Mouse (Mus musculus) ES-Bruce4 (cell line): ENCODE data around the gene Irs3. TPM values are rescaled to one million over a fixed set of nuclear protein-coding genes. Genes with fewer than 3 reads are reported as not detected.

Experiments used
- H3K27ac ChIP-seq: 2 replicates; pipeline ENCODE4 v1.5.1; 2012; ENCODE audit warnings: low read length, inconsistent platforms; ENCODE audit not compliant: insufficient read depth
- H3K27me3 ChIP-seq: 2 replicates; pipeline ENCODE4 v1.6.1; 2012; ENCODE audit warnings: mild to moderate bottlenecking, low read length, inconsistent platforms; ENCODE audit not compliant: control insufficient read depth, poor library complexity, insufficient read depth, severe bottlenecking
- H3K36me3 ChIP-seq: 2 replicates; pipeline ENCODE4 v1.6.1; 2012; ENCODE audit warnings: inconsistent platforms, mild to moderate bottlenecking, low read length, moderate library complexity; ENCODE audit not compliant: control insufficient read depth, poor library complexity, insufficient read depth, severe bottlenecking
- H3K4me1 ChIP-seq: one replicate; pipeline ENCODE4 v1.8.1; 2011; ENCODE audit warnings: low read length; ENCODE audit not compliant: control insufficient read depth, insufficient read depth
- H3K4me3 ChIP-seq: 2 replicates; pipeline ENCODE4 v1.5.1; 2011; ENCODE audit warnings: low read depth, mild to moderate bottlenecking, low read length
- H3K9ac ChIP-seq: 2 replicates; pipeline ENCODE4 v1.6.1; 2012; ENCODE audit warnings: low read depth, mild to moderate bottlenecking, inconsistent platforms; ENCODE audit not compliant: poor library complexity, severe bottlenecking
- H3K9me3 ChIP-seq: replicated peaks from 2 replicates; pipeline ENCODE4 v1.6.1; 2012; ENCODE audit warnings: mild to moderate bottlenecking, low read length, inconsistent platforms; ENCODE audit not compliant: control insufficient read depth, poor library complexity, insufficient read depth, severe bottlenecking
- CTCF ChIP-seq: IDR thresholded peaks from one replicate; pipeline ENCODE4 v1.8.1; 2011; ENCODE audit warnings: low read depth, low read length
- EP300 ChIP-seq: IDR thresholded peaks from 2 replicates; pipeline ENCODE4 v1.6.1; 2011; ENCODE audit warnings: low read depth, low read length; ENCODE audit not compliant: insufficient read depth
- POLR2A ChIP-seq: IDR thresholded peaks from one replicate; pipeline ENCODE4 v1.8.1; 2011; ENCODE audit warnings: low read length; ENCODE audit not compliant: insufficient read depth
- polyA plus RNA-seq: library from polyadenylated mRNA; stranded (reverse); fragments of >200 nt; gene quantifications from 2 replicates; pipeline ENCODE4 v1.2.4, GENCODE M21; 2011; ENCODE audit warnings: low read depth; ENCODE audit not compliant: missing spikeins, insufficient read depth, insufficient read length

Gene Irs3
- polyA plus RNA-seq, 1 experiment = 1.5 TPM

DNA sequence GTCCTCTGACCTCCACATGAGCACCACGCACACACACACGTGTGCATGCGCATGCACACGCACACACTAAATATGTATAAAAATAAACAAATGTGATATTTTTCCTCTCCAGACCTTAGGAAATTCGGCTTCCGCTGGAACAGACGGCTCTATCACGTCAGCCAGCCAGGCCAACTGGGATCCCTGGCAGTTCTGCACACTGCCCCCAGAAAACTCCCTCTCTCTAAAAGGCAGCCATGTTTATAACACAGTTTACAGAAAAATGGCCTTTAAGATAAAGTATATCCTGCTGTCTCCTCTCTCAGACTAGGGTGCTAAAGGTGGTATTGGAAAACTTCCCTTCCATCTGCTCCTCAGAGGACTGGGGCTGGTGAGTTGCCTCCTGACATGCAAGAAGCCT lies 32.3 kb upstream of the Irs3 start:
- TF ChIP-seq EP300 = no peak
- TF ChIP-seq POLR2A = no peak
- TF ChIP-seq CTCF = no peak
- Histone ChIP-seq H3K27ac (no peak overlapping the region), H3K4me1 (no peaks in the 10 kb centered on the region), H3K9ac (no peak overlapping the region), H3K4me3 (no peak overlapping the region), H3K27me3 (no peaks in the 10 kb centered on the region), H3K9me3 (no peaks in the 10 kb centered on the region), H3K36me3 (no peaks in the 10 kb centered on the region)

DNA sequence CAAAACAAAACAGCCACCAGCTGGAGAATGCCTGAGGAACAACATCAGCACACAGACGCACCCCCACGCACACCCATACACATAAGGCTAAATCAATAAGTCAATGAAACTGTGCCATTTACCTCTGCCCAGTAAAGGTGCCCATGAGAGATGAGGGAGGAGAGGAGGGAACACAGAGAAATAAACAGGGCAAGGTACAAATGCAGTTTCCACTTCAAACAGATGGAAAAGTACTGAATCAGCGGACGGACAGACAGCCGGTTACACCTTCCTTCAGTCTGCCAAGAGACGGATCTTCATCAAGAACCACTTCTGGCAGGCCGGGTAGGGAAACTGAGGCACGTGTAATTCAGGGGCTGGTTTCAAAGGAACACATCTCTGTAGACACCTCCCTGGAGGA lies 29.3 kb upstream of the Irs3 start:
- TF ChIP-seq EP300 (no peak), POLR2A (no peak)
- Histone ChIP-seq H3K9ac (no peak overlapping the region), H3K4me3 (no peak overlapping the region), H3K27me3 (no peaks in the 10 kb centered on the region), H3K27ac (no peak overlapping the region), H3K36me3 (no peaks in the 10 kb centered on the region), H3K4me1 (peaks cover 2% of the 10 kb centered on the region), H3K9me3 (no peaks in the 10 kb centered on the region)

DNA sequence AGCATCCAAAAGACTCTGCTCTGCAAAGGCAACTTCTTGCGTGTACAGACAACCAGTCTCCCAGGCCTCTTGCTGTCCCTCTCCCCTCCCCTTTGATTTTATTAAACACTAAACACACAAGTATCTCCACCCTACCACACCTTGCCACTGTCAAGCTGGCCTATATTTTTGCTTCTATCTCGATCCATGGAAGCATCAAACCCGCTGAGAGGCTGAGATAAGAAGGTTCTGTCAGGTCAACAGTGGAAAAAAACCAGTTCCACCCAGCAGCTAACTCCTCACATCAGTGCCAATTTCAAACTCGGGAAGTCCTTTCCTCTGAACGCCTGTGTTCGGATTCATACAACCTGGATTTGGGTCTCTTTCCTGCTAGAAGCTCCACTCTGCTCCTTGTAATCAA lies 27.5 kb upstream of the Irs3 start:
- Histone ChIP-seq H3K4me1 (peaks cover 2% of the 10 kb centered on the region), H3K9ac (no peak overlapping the region), H3K36me3 (no peaks in the 10 kb centered on the region), H3K9me3 (no peaks in the 10 kb centered on the region), H3K4me3 (no peak overlapping the region), H3K27ac (no peak overlapping the region), H3K27me3 (no peaks in the 10 kb centered on the region)
- TF ChIP-seq CTCF (no peak), EP300 (no peak), POLR2A (no peak)

DNA sequence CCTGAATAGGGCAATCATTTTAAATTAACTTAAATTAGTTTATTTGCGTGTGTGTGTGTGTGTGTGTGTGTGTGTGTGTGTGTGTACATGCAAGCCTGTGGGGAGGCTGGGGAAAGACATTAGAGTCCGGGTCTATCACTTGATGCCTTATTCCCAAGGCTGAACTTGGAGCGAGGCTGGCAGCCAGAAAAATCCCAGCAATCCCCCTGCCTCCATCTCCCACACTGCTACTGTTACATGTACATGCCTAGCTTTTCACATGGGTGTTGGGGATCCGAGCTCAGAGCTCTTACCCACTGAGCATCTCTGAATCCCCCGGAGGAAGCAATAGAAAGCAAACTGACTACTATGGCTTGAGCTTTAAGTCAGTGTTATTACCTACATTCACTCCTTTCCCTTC lies 26.8 kb upstream of the Irs3 start:
- Histone ChIP-seq H3K27ac (0 out of 2 replicates have a peak overlapping the region, but pooled peaks have one; percentile 2), H3K27me3 (no peaks in the 10 kb centered on the region), H3K9me3 (no peaks in the 10 kb centered on the region), H3K36me3 (0 out of 2 replicates have a peak, but pooled peaks cover 2% of the 10 kb centered on the region), H3K4me1 (peaks cover 2% of the 10 kb centered on the region), H3K9ac (no peak overlapping the region), H3K4me3 (no peak overlapping the region)
- TF ChIP-seq POLR2A = no peak
- no peak for TF ChIP-seq CTCF
- no peak for TF ChIP-seq EP300

DNA sequence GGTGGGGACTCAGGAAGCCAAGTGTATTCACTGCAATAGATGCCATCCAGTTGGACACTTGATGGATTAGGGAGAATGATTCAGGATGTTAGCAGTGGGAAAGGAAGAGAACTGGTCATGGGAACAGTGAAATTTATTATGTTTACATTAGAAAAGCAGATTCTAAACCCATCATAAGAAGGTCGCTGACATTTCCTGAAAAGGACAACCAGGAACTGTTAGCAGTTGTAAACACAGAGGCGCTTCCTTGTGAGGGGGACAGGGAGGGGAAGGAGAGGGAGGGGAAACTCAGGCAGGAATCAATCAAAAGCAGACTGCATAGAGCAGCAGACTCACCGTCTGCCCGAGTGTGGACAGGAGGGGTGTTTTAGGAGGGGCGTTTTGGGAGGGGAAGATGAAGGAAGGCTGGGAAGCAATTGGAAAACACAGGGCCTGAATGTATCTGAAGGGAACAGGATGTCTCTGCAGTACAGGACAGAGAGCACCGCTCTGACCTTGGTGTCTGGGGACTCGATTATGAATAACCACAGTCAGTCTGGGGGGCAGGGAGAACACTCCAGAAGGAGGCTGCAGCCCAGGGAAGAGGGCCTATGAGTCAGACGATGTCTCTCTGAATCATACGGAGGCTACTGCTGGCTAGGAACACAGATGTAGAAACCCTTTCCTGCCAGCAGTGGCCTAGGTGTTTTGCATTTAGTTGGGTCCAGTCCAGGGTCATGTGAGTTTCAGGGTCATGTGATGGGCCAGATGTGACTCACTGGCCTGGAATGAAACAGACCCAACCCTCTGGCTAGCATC lies 26.1 kb upstream of the Irs3 start:
- peak overlapping the region; percentile 24 for H3K9ac ChIP-seq
- TF ChIP-seq EP300 = peak; percentile 58; the same call in 1 of the 2 replicates
- no peak for TF ChIP-seq CTCF
- TF ChIP-seq POLR2A = no peak

DNA sequence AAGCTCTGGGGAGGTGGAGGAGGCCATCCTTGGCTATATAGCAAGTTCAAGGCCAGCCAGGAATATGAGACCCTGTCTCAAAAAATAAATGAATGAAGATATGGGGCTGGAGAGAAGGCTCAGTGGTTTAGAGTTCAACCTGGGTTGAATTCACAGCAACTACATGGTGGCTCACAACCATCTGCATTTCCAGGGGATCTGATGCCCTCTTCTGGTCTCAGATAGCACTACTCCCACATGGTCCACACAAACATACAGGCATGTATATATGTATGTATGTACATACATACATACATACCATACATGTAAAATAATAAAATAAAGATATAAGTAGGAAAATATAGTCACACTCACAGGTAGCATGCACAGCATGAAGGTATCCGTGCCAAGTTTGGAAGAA lies 24.7 kb upstream of the Irs3 start:
- Histone ChIP-seq H3K9ac (no peak overlapping the region), H3K4me3 (no peak overlapping the region), H3K27me3 (no peaks in the 10 kb centered on the region), H3K4me1 (peaks cover 2% of the 10 kb centered on the region), H3K36me3 (peaks cover 14% of the 10 kb centered on the region), H3K9me3 (no peaks in the 10 kb centered on the region), H3K27ac (no peak overlapping the region)
- no peak for TF ChIP-seq EP300
- TF ChIP-seq POLR2A = no peak
- no peak for TF ChIP-seq CTCF

More for the DNA sequence above, 26.1 kb upstream of the Irs3 start:
- Histone ChIP-seq H3K4me3 (no peak overlapping the region), H3K36me3 (peaks cover 6% of the 10 kb centered on the region), H3K27ac (peak overlapping the region; percentile 57), H3K27me3 (no peaks in the 10 kb centered on the region), H3K9me3 (no peaks in the 10 kb centered on the region), H3K4me1 (peaks cover 2% of the 10 kb centered on the region)
